Mouse (Mus musculus): Measurements from ENCODE around the gene Rnf10. TPM values are rescaled to one million over a fixed set of nuclear protein-coding genes. Genes with fewer than 3 reads are reported as not detected.
A peak's percentile ranks its signal among the peaks of the same experiment; 100 is the strongest.

Rnf10 gene
- polyA plus RNA-seq, 1 experiment from 2014 or later: 160 TPM

DNA sequence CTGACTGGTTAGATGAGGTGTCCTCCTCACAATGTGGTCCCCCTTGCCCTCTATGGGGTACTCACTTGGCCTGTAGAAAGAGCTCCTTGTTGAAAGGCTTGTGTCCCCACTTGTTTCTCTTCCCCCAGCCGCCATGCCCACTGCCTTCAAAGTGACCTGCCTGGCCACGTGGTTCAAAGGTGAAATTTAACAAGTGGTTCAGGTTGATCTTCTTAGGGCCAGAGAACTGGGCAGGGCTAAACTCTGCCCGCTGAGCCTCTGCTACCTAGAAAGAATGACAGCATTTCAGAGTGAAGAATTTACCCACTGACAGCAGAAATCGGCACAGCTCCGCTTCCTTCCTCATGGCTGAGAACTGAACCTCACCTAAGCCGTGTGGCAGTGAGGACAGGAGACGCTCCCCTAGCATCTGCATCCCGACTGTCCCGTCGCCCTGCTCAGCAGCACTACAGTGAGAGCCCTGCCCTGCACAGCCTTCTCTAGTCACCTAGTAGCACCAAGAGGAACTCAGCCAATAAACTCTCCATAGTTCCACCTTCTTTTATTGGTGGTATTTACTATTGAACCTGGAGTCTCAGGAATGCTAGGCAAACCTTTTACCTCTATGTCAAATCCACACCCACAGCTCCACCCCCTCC, 15.7 kb downstream of the Rnf10 start:
- 94% methylated on average over 10 of the region's 10 CpGs for WGBS
- Histone ChIP-seq H3K27me3 (no peaks in the 10 kb centered on the region), H3K9me3 (no peaks in the 10 kb centered on the region), H3K4me3 (replicated peaks) (no peak overlapping the region), H3K4me2 (replicated peaks) (no peak overlapping the region), H3K27ac (no peak overlapping the region), H3K9ac (replicated peaks) (no peak overlapping the region), H3K36me3 (peaks cover 59% of the 10 kb centered on the region), H3K4me1 (replicated peaks) (no peaks in the 10 kb centered on the region)
- no peak for ATAC-seq

DNA sequence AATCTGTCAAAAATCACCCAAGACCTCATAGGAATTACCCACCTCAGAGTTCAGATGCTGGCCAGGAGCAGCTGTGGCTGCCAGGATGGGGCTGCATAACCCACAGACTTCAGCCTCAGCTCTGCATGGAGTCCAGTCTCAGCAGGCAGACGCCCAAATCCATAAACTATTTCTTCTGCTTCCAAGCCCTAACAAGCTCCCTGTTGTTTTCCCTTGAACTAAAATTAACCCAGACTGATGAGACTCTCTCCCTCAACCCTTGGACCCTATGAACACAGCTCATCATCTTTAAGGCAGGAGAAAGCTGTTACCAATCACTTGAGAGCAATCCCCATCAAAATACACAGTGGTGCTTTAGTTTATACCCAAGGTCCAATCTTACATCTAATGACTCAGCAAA, 17.2 kb downstream of the Rnf10 start:
- H3K9ac ChIP-seq (replicated peaks): no peak overlapping the region
- WGBS: 90% methylated on average over 1 of the region's 1 CpGs
- no peak overlapping the region for H3K4me2 ChIP-seq (replicated peaks)
- ATAC-seq: no peak
- no peaks in the 10 kb centered on the region for H3K4me1 ChIP-seq (replicated peaks)
- no peak overlapping the region for H3K4me3 ChIP-seq (replicated peaks)
- H3K9me3 ChIP-seq: no peaks in the 10 kb centered on the region
- no peak overlapping the region for H3K27ac ChIP-seq
- H3K27me3 ChIP-seq: no peaks in the 10 kb centered on the region
- H3K36me3 ChIP-seq: peaks cover 70% of the 10 kb centered on the region

DNA sequence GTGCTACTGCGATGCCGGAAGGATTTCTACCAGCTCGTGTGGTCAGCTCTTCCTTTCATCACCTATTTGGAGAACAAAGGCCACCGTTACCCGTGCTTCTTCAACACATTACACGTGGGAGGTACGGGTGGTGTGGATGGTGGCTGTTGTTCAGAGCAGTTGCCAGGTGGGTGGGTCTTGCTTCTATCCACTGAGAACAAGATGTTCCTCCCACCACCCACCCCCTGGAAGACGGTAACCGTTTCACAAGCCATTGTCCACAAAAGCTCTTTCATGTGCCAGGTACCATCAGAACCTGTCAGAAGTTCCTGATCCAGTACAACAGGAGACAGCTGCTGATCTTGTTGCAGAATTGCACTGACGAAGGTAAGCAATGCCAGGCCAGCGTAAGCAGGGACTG, 32.5 kb downstream of the Rnf10 start:
- Histone ChIP-seq H3K27me3 (peaks cover 12% of the 10 kb centered on the region), H3K9ac (replicated peaks) (no peak overlapping the region), H3K9me3 (no peaks in the 10 kb centered on the region), H3K4me2 (replicated peaks) (no peak overlapping the region), H3K36me3 (peaks cover 56% of the 10 kb centered on the region), H3K4me1 (replicated peaks) (peaks cover 19% of the 10 kb centered on the region), H3K4me3 (replicated peaks) (no peak overlapping the region), H3K27ac (no peak overlapping the region)
- 92% methylated on average over 11 of the region's 11 CpGs for WGBS
- no peak for ATAC-seq

DNA sequence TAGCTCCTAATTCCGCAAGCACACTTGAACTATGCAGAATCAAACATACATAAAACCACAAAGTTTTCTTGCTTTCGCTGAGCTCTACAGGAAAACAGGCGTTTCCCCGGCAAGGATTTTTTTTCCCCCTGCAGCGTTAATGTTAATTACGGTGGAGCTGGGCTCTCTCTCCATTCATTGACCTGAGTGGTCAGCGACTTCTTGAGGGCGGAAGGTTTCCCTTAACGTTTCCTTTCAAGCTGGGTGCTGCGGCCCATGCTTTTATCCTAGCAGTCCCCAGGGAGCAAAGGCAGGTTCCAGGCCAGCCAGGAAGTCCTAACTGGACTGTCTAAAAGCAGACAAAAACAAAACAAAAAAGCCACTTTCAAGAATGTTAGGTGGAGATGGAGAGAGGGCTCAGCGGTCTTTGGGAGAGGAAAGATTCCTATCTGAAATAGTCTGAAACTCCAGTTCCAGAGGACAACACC, 33.9 kb downstream of the Rnf10 start:
- WGBS: 6% methylated on average over 11 of the region's 11 CpGs
- peak overlapping the region; percentile 81 for H3K9ac ChIP-seq (replicated peaks)

DNA sequence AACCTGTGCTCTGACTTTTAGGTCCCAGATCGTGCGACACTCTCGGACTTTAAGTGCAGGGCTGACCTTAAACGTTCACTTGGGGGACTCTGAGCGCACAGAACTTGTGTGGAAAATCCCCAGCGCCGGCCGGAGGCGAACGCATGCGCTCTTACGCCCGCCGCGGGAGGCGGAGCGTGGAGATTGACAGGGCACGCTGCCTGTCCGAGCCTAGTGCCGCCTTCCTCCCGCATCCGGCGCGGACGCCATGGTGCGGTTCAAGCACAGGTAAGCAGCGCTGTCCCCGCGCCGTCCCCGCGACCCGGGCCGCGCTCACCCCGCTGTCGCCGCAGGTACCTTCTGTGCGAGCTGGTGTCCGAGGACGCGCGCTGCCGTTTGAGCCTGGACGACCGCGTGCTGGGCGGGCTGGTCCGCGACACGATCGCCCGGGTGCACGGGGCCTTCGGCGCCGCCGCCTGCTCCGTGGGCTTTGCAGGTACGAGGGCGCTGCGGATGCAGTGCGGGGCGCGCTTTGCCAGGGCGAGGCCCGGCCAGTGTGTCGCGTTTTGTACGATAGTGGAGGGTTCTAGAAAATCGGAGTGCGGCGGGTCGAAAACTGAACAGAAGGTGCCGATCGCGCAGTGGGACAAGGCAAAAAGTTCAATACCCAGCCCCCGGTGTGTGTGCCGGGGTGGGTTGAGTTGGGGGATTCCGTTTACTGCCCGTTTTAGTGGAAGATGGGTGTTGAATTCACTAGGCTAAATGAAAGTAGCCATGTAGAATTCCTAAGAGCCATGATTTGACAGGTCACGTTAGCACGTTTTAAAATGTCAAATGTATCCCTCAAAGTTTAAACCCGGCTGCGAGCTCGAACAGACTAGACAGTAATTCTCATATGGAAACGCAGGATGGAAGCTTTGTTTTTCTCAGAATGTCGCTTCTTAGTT, 34.6 kb downstream of the Rnf10 start:
- H3K9ac ChIP-seq (replicated peaks): peak overlapping the region; percentile 81
- peak overlapping the region; percentile 88 for H3K4me2 ChIP-seq (replicated peaks)
- H3K9me3 ChIP-seq: no peaks in the 10 kb centered on the region
- H3K27me3 ChIP-seq: peaks cover 27% of the 10 kb centered on the region
- H3K4me3 ChIP-seq (replicated peaks): peak overlapping the region; percentile 81
- H3K27ac ChIP-seq: 0 out of 2 replicates have a peak overlapping the region, but pooled peaks have one; percentile 37
- peaks cover 23% of the 10 kb centered on the region for H3K4me1 ChIP-seq (replicated peaks)
- under 1% methylated on average over 83 of the region's 88 CpGs for WGBS
- H3K36me3 ChIP-seq: peaks cover 35% of the 10 kb centered on the region
- ATAC-seq: peak; percentile 91

More for the DNA sequence above, 33.9 kb downstream of the Rnf10 start:
- Histone ChIP-seq H3K4me3 (replicated peaks) (peak overlapping the region; percentile 81), H3K36me3 (peaks cover 42% of the 10 kb centered on the region), H3K4me1 (replicated peaks) (peaks cover 23% of the 10 kb centered on the region), H3K27me3 (peaks cover 25% of the 10 kb centered on the region), H3K27ac (no peak overlapping the region), H3K9me3 (no peaks in the 10 kb centered on the region), H3K4me2 (replicated peaks) (peak overlapping the region; percentile 88)
- no peak for ATAC-seq

DNA sequence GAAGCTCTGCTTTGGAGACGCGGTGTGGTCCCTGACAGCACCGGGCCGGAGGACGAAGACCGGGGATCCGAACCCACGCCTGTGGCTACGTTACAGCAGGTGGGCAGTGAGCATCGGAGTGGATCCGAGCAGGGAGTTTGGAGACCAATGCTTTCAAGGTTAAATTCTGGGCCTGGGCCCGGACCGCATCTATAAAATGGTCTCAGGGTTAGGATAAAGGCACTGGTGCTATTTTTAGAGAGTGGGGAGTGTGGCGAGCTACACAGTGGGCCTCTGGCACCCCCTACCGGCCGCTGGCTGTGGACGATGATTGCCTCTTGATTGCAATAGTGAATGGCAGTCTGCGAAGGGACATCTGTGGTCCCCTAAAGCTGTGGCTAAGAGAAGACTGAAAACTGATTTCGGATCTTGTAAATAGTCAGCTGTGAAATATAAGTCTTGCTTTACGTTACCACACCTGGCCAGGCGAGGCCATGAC, 36.9 kb downstream of the Rnf10 start, which contains the start of gene Pop5:
Pop5 (plus strand) TSS at position 51 of the 478 bp plus-strand sequence.
- peak within 1 kb of the TSS; percentile 69 for H3K9ac ChIP-seq (replicated peaks)
- WGBS: 3% methylated on average over 21 of the region's 21 CpGs
- H3K4me2 ChIP-seq (replicated peaks): peak within 1 kb of the TSS; percentile 75
- H3K27ac ChIP-seq: peak within 1 kb of the TSS; percentile 35; the same call in 1 of the 2 replicates
- peaks cover 45% of the 10 kb centered on the region for H3K27me3 ChIP-seq
- peaks cover 26% of the 10 kb centered on the region for H3K4me1 ChIP-seq (replicated peaks)
- peaks cover 12% of the 10 kb centered on the region for H3K36me3 ChIP-seq
- peak within 1 kb of the TSS; percentile 48 for H3K4me3 ChIP-seq (replicated peaks)
- peak; percentile 55 for ATAC-seq
- no peaks in the 10 kb centered on the region for H3K9me3 ChIP-seq

DNA sequence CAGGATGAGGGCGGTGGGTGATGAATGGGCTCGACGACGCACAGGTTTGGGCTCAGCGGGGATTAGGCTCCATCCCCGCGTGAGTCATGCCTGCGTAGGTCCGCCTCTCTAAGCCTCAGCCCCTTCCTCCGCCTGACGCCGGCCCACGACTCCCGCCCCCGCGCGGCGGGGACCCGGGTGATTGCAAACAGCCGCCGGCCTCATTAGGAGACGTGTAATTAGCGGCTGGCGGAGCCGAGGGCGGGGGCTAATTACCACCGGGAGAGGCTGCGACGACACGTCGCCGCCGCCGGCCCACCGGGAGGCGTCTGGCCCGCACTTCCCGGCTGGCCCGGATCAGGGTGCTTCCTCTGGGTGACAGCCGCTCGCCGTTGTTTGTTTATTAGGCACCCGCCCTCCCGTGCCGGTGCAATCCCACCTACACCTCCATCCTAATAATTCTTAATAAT, 37.4 kb downstream of the Rnf10 start:
- Histone ChIP-seq H3K36me3 (peaks cover 8% of the 10 kb centered on the region), H3K9me3 (no peaks in the 10 kb centered on the region), H3K27me3 (peaks cover 43% of the 10 kb centered on the region), H3K27ac (peak overlapping the region; percentile 35; the same call in 1 of the 2 replicates), H3K4me2 (replicated peaks) (peak overlapping the region; percentile 75), H3K4me3 (replicated peaks) (peak overlapping the region; percentile 48), H3K9ac (replicated peaks) (peak overlapping the region; percentile 69), H3K4me1 (replicated peaks) (peaks cover 26% of the 10 kb centered on the region)
- peak; percentile 55 for ATAC-seq
- 0% methylated on average over 44 of the region's 45 CpGs for WGBS

DNA sequence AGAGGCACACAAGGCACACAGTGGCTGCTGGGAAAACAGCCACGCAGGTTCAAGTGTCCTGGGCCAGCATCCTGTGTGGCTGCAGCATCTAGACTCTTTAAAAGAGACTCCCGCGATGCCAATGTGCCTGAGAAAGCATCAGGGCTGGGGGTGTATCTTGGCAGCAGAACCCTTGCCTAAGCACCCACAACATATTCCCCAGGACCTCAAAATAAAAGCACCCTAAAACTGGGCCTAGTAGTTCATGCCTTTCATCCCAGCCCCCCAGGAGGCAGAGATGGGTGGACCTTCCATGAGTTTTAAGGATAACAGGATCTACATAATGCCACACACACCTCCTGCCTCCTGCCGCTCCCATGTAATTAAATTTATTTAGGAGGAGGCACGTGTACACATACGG, 38.2 kb downstream of the Rnf10 start:
- no peak overlapping the region for H3K4me3 ChIP-seq (replicated peaks)

DNA sequence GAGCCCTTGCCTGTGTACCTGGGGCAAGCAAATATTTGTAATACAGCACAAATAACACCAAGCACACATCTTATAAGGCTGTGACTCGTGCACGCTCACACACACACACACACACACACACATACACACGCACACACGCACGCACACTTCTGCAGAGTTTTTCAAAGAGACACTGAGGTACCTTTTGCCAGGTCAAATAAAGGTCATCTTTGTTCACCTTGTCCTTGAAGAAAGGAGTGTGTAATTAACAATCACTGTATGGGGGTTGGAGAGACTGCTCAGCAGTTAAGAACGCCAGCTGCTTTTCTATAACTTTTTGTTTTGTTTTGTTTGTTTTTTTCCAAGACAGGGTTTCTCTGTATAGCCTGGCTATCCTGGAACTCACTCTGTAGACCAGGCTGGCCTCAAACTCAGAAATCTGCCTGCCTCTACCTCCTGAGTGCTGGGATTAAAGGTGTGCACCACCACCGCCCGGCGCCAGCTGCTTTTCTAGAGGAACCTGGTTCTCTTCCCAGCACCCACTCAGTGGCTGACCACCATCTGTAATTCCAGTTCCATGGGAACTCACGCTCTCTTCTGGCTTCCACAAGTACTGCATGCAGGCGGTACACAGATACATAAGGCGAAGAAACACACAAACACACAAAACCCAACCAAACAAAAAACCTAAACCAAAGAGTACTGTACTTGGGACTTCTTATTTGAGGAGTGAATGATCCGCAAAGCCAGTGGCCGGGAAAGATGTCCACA, 39.5 kb downstream of the Rnf10 start:
- H3K36me3 ChIP-seq: no peaks in the 10 kb centered on the region
- H3K27ac ChIP-seq: no peak overlapping the region
- 93% methylated on average over 14 of the region's 14 CpGs for WGBS
- no peaks in the 10 kb centered on the region for H3K9me3 ChIP-seq
- H3K4me3 ChIP-seq (replicated peaks): no peak overlapping the region
- H3K4me1 ChIP-seq (replicated peaks): peaks cover 16% of the 10 kb centered on the region
- ATAC-seq: no peak
- peaks cover 41% of the 10 kb centered on the region for H3K27me3 ChIP-seq
- H3K9ac ChIP-seq (replicated peaks): no peak overlapping the region
- no peak overlapping the region for H3K4me2 ChIP-seq (replicated peaks)

More for the DNA sequence above, 38.2 kb downstream of the Rnf10 start:
- no peak overlapping the region for H3K9ac ChIP-seq (replicated peaks)
- H3K36me3 ChIP-seq: no peaks in the 10 kb centered on the region
- peaks cover 41% of the 10 kb centered on the region for H3K27me3 ChIP-seq
- no peak for ATAC-seq
- no peak overlapping the region for H3K4me2 ChIP-seq (replicated peaks)
- WGBS: 47% methylated on average over 6 of the region's 6 CpGs
- peaks cover 26% of the 10 kb centered on the region for H3K4me1 ChIP-seq (replicated peaks)
- H3K9me3 ChIP-seq: no peaks in the 10 kb centered on the region
- no peak overlapping the region for H3K27ac ChIP-seq

DNA sequence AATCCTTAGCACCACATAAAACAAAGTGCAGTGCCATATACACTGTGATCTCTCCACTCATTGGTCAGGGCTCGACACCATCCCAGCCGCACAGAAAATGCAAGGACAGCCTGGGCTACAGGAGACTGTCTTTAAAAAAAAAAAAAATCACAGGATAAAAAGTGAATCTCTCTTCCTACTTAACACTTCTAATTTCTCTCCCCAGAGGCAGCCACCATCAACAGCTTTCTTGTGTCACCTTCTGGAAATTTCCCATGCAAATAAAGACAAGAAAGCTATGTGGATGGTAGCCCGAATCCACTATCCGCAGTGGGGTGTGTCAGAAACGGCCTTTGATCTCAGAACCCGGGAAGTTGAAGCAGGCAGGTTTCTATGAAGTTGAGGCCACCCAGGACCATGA, 40.2 kb downstream of the Rnf10 start:
- Histone ChIP-seq H3K9me3 (no peaks in the 10 kb centered on the region), H3K36me3 (no peaks in the 10 kb centered on the region), H3K4me1 (replicated peaks) (peaks cover 14% of the 10 kb centered on the region), H3K27me3 (peaks cover 47% of the 10 kb centered on the region), H3K4me2 (replicated peaks) (no peak overlapping the region), H3K27ac (no peak overlapping the region), H3K9ac (replicated peaks) (no peak overlapping the region), H3K4me3 (replicated peaks) (no peak overlapping the region)
- no peak for ATAC-seq
- 73% methylated on average over 6 of the region's 6 CpGs for WGBS

DNA sequence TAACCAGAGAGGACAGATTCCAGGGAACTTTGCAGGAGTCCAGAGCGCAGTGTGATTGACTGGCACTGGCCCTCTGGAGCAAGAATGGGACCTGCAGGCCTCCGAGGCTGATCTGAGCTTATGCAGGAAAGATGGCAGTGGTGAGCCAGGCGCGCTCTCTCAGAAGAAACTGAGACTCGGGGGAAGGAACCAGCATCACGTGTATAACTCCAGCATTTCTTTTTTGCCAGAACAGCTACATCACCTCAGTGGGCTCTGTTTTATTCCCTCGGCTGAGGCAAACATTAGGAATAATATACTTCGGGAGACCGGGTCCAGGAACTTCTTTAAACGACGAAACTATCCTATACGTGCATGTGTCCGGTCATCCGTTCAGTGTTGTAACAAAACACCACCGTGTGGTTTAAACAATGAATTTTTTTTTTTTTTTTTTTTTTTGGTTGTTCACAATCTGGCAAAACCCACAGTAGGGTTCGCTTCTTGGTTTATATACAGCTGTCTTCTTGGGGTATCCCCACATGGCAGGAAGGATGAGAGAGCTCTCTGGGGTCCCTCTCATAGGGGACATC, 41.1 kb downstream of the Rnf10 start:
- WGBS: 39% methylated on average over 16 of the region's 16 CpGs
- no peaks in the 10 kb centered on the region for H3K9me3 ChIP-seq
- no peak overlapping the region for H3K4me3 ChIP-seq (replicated peaks)
- no peaks in the 10 kb centered on the region for H3K36me3 ChIP-seq
- H3K4me2 ChIP-seq (replicated peaks): no peak overlapping the region
- ATAC-seq: no peak
- peaks cover 12% of the 10 kb centered on the region for H3K4me1 ChIP-seq (replicated peaks)
- H3K27me3 ChIP-seq: peaks cover 42% of the 10 kb centered on the region
- no peak overlapping the region for H3K27ac ChIP-seq
- H3K9ac ChIP-seq (replicated peaks): no peak overlapping the region; the same call in 1 of the 2 replicates
